Mouse (Mus musculus): Measurements from ENCODE around the gene Serpinc1.

- TF ChIP-seq POLR2A (IDR thresholded peaks at IDR 0.05; ENCODE audit: insufficient read depth, low read depth, low read length) (no peak), CTCF (IDR thresholded peaks at IDR 0.05; ENCODE audit: insufficient read depth, low read depth, low read length) (no peak)
These were observed 9.7 kb upstream of the Serpinc1 start for GRCm38 (mm10) chr1:160968643-160969042.
